Mouse (Mus musculus) cerebellum, adult 18-20 months (tissue): ENCODE results near the gene Ddx23.

Experiments
- DNase-seq, 2 experiments: peaks; one replicate each; pipeline ENCODE4 v3.0.0; 2021

Gene Ddx23

DNA sequence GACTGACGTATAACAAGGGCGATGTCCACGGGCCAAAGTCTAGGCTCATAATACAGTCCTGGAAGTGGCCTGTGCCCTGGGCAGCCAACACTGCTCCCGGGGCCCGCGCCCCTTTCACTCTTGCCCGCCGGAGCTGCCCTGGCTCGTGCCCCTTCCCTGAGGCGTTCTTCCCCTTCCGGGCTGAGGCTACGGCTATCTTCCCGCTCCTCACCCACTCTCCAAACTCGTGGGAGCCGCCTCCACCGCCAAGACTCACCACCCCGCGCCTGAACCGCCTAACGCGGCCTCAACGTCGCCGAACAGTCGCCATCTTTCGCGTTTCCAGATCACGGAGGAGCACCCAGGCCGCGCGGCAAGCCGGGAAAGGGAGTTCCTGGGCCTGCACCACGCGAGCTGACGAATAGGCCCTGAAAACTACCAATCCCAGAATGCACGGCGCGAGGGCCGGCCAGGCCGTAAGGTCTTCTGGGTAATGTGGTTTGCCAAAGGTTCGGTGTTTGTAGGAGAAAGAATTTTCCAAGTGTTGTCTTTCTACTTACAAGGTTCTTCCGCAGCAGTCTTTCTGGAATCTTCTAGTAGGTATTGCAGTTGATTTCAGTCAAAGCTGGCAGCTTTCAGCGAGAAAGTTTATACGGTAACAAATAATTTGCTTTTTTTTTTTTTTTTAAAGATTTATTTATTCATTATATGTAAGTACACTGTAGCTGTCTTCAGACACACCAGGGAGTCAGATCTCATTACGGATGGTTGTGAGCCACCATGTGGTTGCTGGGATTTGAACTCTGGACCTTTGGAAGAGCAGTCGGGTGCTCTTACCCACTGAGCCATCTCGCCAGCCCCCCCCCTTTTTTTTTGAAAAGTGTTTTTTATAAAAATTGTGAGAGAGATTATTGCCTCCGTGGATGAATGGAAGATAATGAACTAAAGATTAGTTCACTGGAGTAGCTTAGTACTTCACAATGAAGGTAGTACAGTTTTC, at the start of gene Ddx23:
Gene Ddx23, minus strand, starts transcription at position 328 of the 979 bp plus-strand sequence.
- peak; percentile 95 to 99 for DNase-seq

DNA sequence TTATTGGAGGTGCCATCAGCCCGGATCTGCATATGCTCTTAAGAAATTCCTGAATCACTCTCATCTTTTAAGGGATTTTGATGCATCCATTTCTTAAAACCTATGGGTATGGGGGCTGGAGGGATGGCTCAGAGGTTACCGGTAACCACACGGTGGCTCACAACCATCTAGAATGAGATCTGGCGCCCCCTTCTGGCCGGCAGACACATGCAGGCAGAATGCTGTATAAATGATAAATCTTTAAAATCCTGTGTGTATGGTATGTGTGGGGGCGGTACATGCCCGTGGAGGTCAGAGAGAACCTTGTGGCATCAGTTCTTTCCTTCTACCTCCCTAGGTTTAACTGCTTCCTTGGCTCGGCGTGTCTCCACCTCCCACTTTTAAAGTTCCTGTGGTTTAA, 47.7 kb upstream of the Ddx23 start:
- DNase-seq: peak; percentile 73 to 77

DNA sequence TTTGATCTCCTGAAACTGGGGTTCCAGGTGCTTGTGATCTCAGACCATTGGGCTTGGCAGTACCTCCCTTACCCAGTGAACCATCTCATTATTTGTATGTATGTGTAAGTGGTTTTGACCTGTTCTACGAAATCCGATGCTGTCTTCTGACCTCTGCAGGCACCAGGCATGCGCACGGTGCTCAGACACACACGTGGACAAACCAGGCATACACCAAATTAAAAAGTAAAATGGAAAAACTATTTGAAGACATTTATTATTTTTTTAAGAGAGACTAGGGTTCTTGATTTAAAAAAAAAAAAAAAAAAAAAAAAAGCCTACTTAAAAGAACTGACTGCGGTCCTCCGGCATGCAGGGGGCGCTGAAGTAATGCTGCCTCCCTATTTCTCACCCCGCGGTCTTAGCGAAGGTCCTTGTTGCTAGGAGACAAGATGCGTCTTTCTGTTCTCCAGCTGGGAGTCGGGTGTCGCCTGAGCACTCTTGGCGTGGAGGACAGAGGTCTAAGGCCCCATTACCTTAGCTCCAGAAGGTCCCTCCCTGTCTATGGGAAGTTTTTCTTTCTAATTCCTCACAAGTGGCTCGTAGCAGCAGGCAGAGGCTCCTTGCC, 45.2 kb upstream of the Ddx23 start, which contains the start of gene Ccdc65:
Gene Ccdc65, plus strand, starts transcription at position 442 of the 607 bp plus-strand sequence.
- peak; percentile 85 to 86 for DNase-seq

DNA sequence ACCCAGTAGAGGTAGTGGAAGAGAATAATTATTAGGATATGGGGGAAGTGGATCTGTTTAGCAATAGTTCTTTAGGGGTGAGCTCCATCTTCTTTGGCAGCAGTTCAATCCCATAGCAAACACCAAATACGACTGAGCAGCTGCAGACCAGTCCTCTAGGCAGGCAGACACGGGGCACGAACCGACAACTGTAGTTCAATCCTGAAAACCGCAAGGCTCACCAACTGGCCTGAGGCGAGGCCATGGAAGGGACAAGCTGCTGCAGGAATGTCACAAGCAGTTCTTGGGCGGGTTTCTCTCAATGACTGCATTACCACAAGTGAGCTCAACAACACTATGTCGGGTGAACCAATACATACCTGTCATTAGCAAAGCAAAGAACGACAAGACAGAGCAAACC, 41.6 kb upstream of the Ddx23 start:
- no peak for DNase-seq

DNA sequence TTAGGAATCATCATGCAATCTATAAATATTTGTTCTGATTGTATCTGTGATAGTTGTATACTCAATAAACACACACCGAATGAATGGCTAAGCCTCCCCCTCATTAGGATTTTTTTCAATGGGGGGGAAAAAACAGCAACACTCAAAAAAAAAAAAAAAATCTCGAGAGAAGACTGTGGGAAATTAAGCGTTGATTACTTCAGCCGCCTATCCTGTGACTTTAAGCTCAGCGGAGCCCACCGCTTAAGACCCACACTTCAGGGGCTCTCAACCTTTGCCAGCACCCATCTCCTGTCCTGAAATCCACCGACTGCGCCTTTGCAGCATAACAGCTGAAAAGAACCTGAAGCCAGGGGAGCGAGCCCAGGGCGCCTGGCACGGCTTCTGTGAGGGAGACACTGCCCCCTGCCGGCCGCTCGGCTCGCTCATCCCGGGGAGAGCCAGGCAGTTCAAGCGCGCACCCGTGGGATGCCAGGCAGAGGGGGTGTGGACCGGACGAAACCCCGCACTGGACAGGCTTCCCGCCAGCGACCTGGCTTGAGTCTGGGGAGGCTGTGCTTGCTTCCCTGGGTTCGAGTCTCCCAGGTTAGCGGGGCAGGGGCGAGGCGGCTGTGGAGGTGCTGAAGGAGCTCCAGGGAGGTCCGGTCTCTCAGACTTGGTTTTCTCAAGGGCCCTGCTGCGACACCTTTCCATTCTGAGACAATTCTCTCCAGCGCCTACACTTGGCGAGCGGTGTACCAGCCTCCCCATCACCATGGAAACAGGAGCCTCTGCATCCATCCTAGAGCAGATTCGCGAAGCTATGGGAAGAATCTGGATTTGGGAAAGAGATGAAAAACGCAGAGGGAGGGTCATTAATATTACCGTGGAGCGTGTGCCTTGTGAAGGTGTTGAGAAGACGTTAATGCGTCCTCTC, 36.8 kb upstream of the Ddx23 start:
- peak; percentile 87 to 95 for DNase-seq

DNA sequence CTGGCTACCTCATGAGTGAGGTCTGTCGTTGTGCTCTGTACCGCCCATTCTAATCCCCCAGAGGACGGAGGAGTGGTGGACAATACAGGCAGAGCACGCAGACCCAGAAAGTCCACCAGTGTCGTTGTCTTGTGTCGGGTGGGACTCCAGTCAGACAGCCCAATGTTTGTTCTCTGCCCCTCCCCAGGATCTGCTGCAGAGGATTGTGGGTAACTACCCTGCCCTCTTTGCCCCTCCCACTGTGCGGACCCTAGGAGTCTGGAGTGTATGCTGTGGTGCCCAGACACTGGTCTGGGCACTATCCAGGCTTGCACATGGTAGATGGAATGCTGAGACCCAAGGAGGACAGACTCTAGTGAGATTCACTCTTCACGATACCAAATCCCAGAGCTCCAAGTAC, 33.5 kb upstream of the Ddx23 start:
- no peak for DNase-seq

DNA sequence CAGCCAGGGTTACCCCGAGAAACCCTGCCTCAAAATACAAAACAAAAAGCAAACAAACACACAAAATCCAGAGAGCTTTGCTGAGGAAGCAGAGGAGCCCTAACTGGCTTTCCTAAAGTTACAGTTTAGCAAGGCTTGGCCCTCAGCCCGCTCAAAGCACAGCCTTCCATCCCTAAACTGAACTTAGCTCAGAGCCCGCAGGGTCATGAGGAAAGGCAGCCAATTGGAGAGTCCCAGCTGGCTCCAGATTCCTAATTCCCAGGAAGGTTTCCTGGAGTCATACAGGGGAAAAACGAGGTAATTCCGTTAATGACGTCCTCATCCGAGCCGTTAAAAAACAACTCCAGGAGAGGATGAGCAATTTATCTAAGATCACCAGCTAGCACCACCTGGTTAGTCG, 33.0 kb upstream of the Ddx23 start:
- no peak for DNase-seq

DNA sequence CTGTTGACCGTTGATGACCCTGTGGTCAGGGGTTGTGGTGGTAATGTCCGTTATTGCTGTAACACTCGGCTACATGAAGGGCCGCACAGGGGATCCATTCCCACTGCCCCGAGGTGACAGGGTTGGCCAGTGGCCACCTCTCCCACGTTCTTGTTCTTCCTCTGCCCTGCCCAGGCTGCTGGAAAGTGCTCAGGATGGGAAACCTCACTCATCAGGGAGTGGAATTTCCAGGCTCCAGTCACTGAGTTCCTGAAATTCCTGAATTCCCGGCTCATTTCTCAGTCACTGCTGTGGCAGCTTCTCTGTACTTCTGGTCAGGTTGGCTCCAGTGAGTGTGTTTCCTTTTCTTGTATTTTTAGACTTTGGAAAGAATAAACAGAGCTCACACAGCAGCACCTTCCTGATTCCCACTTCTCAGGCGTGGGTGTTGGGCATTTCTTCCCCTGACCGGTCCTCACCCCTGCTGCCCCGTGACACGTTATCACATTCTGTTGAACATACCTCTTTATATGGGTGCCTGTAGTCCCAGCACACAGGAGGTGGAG, 29.5 kb upstream of the Ddx23 start:
- no peak for DNase-seq

DNA sequence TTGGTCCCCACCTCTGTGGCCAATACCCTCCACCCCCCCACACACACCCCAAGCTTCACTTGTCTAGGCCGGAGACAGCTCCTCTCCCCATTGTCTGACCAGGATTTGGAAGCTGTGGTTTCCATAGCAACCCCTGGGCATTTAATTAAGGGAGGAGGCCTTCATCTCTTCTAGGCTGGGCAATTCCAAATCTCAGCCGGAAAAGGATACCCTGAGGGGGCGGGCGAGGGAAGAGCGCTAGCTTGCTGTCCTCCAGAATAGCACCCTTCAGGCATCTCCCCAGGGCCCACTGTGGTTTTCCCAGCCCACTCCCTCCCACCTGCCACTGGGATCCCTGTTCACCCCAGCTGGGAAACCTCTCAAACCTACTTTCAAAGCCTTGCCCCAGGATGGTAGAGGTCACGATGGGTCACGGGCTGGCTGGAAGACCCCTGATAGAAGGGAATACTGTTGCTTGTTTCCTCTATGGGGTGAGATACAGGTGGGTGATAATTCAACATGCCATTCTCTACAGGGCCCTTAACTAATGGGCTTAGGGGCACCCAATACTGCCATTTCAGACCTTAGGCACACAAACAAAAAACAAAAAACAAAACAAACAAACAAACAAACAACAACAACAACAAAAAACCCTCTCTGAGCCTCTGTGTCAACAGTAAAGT, 28.9 kb upstream of the Ddx23 start:
- DNase-seq: no peak

DNA sequence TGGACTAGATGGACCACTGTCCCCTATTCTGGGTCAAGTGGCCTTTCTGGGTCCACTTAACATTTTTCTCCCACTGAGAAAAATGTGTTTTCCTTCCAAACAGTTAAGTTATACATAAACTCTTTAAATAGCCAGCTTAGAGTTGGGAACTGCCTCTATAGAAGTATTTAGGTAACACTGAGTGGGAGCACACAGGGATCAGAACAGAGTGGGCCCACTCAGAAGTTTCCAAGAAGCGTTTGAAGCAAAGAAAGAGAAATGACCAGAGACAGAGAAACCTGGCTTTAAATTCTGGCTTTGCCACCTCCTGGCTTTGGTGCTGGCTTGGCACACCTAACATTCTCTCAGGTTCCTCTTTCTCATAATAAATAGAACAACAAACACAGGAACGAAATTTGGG, 27.0 kb upstream of the Ddx23 start:
- no peak for DNase-seq

DNA sequence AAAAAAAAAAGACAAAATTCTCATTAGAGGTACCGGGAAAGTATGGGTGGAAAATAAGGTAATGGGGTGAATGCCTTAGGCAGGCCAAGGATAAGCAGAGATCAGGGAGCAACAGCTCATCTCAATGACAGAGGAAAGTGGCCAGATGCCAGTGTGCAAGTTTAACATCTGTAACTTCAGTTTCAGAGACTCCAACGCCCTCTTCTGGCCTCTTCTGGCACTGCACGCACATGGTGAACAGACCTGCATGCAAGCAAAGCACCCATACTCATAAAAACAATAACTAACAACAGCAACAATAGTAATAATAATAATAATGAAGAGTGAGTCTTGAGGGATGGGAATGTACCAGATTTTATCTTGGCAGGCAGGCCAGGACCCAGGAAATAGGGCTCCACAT, 23.2 kb upstream of the Ddx23 start:
- no peak for DNase-seq

DNA sequence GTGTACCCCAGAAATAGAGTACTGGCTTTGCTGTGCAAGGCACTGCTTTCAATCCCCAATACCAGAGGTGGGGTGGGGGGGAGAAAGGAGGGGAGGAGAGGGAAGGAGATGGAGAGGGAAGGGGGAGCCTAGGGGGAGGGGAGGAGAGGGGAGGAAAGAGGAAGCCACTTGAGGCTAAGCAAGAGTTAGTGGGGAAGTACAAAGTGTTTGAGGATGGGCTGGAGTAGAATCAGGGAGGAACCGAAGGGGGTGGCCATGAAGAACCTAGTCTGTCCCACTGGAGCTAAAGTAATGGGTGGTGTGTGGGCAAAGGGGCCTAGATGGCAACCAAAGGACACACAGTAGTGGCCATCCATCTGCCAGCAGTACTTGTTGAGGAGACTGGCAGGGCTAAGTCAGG, 21.1 kb upstream of the Ddx23 start:
- DNase-seq: no peak

DNA sequence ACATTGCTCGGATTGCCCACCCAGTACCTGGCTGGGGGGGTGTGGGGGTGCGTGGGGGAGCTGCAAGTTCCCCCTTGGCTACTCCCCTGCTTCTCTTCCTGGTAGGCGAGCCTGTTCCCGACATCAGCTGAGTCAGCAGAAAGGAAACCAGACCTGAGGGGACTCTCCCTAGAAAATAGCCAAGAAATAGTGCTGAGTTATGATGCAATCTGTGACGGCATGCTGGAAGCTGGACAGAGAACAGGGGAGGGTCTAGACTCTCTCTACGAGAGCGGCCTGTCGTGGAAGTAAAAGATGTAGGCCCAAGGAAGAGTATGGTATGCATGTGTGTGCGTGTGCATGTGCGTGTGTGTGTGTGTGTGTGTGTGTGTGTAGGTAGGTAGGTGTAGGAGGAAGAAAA, 20.5 kb upstream of the Ddx23 start:
- no peak for DNase-seq

DNA sequence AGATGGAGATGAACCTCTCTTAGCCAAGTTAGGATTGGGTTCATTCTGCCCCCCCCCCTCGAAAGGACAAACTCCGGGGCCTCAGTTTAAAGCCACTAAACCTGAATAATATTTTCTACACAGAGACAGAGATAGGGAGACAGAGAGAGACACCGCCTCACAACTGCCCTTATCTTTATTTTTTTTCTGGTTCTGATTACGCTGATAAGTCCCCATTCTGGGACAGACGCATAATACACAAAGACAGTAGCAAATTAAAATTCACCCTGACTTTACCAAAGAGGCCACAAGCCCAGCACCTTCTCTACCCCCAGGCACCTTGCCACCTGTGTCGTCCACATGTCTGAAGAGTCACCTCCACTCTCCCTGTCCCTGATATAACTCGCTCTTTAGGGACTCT, 18.9 kb upstream of the Ddx23 start:
- DNase-seq: no peak

DNA sequence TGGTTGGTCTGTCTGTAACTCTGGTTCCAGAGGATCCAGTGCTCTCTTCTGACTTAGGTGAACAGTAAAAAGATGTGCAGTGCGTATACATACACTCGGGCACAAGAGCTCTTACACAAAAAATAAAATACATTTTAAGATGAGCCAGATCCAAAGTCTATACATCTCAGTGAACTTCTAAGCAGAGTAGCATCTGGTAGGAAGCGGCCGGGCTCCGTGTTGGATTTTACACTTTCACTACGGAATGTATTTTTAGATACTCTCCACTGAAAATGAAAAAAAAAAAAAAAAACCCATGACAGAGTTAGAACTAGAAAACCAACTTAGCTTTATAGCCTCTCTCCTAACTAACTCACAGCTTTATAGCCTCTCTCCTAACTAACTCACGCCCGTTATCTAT, 18.0 kb upstream of the Ddx23 start:
- DNase-seq: no peak

DNA sequence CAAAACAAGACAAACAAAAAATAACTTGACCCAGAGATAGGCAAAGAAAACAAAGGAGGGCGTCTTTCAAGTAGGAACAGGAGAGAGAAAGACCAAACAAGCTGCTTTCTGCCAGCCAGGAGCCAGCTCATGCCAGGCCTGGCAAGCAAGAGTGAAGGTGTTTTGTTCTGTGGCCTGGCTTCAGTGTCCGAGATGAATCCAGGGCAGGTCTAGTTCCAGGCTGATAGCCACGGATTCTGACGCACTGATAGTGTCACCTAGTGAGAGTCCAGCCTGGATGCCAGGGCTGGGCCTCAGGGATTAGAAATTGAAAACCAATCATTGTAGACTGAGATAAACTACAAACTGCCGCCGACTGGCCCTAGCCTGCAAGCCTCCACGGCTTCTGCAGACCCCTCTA, 15.3 kb upstream of the Ddx23 start:
- DNase-seq: peak in 1 of 2 experiments; percentile 35

DNA sequence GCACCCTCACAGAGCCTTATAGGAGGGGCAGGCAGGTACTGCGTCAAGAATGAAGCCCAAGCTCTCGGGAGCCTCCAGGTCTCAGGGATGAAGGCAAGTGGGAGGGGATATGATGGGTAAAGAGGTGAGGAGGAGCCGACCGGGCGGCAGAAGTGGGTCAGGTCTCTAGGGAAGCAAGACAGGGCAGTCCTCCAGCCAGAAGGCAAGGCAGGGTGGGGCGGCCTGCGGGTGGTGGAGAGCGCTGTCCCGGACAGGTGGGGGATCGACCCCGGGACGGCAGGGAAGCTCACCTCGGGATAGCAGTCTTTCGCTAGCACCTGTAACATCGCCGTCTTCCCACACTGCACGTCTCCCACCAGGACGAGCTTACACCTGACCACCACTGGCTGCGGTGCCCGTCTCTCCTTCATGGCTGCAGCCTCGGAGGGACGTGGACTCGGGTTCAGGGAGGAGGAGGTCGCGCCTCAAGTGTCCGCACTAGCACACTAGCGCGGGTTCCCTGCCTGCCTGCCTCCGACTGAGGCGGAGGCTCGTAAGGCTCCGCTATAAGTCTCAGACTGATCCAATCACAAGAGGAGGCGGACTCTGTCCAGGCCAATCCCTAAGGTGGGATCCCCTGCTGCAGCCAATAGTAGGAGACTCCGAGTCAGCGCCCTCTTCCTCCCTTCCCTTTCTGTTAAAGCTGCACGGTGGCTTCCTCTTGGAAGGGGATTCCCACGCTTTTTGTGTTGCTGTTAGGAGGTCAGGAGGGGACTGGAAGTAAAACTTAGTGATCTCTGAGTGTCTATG, 14.4 kb upstream of the Ddx23 start, which contains the start of gene Rnd1:
Gene Rnd1, minus strand, starts transcription at position 522 of the 789 bp plus-strand sequence.
- DNase-seq: peak; percentile 94 to 95

DNA sequence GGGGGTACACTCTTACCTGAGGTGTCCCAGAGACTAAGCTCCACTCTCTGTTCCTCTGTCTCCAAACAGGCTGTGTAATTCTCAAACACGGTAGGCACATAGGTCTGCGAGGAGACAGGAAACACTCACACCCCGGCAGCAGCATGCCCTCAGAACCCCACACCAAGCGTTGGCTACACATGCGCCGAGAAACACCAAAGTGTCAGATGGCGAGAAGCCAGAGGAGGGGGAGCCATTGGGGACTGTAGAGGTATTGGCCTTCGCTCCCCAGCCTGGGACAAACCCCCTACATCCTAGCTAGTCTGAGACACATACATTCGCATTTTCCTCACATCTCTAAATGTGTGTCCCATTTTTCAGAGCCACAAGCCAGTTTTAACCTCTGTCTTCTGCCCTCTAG, 13.8 kb upstream of the Ddx23 start:
- DNase-seq: peak; percentile 68 to 70

DNA sequence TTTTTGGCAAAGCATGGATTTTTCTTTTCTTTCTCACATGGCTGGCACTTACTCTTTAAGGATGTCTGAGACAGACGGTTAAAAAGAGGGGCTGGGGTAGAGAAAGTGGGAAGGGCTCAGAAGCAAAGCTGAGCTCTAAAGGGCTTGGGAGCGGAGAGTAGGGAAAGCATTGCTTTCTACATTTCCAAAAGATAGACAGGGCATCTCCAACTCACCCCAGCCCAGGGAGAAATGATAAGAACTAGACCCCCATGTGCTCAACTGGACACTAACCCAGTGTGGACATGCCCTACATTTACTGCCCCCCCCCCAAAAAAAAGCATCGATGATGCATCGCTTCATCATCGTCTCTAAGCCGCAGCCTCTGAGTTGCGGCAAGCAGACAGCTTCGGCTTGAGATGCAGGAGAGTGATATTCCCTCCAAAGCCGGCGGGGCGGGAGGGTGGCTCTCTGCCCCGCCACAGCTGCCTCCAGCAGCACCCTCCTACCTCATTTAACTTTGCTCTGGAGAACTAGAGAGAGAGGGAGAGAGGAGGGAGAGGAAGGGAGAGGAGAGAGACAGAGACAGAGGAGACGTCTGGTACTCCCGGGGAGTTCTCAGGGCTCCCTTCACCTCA, 13.0 kb upstream of the Ddx23 start:
- DNase-seq: no peak

DNA sequence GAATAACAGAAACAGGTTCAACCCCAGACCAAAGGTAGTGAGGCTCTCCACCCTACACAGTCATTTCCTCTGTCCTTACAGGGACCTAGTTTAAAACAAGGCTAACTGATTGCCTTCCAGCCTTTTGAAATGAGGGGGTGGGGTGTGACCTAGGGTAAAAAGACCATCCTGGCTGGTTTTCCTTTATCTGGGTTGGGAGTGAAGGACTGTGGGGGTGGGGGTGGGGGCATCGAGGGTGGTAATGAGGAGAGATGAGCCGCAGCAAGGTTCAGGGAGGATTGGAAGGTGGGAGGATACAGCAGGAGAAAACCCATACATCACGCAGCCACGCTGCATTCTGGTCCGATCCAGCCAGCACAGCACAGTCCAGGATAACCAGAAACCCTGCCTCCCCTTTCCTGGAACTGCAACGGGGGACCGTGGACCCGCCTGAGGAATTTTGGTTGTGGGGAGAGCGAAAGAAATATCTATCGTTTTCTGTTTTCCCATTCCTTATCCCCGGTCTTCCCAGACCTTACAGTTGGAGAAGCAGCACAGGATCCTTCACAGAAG, 12.4 kb upstream of the Ddx23 start:
- DNase-seq: no peak
